Mouse (Mus musculus): ENCODE results near the gene Stambp. TPM values are rescaled to one million over a fixed set of nuclear protein-coding genes. Genes with fewer than 3 reads are reported as not detected.

Stambp gene
- polyA plus RNA-seq, 1 experiment from 2014 or later, result 26.4 TPM

- WGBS, result 19% methylated on average over 1 of the region's 1 CpGs
- H3K4me1 ChIP-seq (replicated peaks; ENCODE audit: control insufficient read depth, insufficient read depth), result no peaks in the 10 kb centered on the region
- no peak overlapping the region for H3K4me2 ChIP-seq (replicated peaks; ENCODE audit: low read depth)
- no peak overlapping the region for H3K4me3 ChIP-seq (ENCODE audit: low read depth, low read length)
- no peak overlapping the region for H3K27ac ChIP-seq (replicated peaks)
- H3K36me3 ChIP-seq (ENCODE audit: control insufficient read depth, insufficient read depth, low read length), result no peaks in the 10 kb centered on the region
- peak; percentile 62 for DNase-seq (ENCODE audit: low spot score)
- TF ChIP-seq EP300 (optimal IDR thresholded peaks at IDR 0.05) (no peak), CTCF (IDR thresholded peaks at IDR 0.05; ENCODE audit: low read depth) (peak; percentile 84)
- H3K9ac ChIP-seq (ENCODE audit: low read length), result no peak overlapping the region
- H3K9me3 ChIP-seq (ENCODE audit: control insufficient read depth, low read length), result no peaks in the 10 kb centered on the region
- H3K27me3 ChIP-seq (ENCODE audit: control insufficient read depth, insufficient read depth, low read length), result no peaks in the 10 kb centered on the region
- no peak for ATAC-seq (ENCODE audit: low FRiP score, low TSS enrichment)
Observed at GRCm38 (mm10) chr6:83512495-83512894, 60.0 kb downstream of the Stambp start.

GRCm38 (mm10) chr6:83510210-83510609 is 62.3 kb downstream of the Stambp start:
- DNase-seq (ENCODE audit: low spot score) (no peak), ATAC-seq (ENCODE audit: low FRiP score, low TSS enrichment) (no peak)
- Histone ChIP-seq H3K36me3 (ENCODE audit: control insufficient read depth, insufficient read depth, low read length) (no peaks in the 10 kb centered on the region), H3K9me3 (ENCODE audit: control insufficient read depth, low read length) (no peaks in the 10 kb centered on the region), H3K27me3 (ENCODE audit: control insufficient read depth, insufficient read depth, low read length) (no peaks in the 10 kb centered on the region), H3K4me3 (ENCODE audit: low read depth, low read length) (no peak overlapping the region), H3K27ac (replicated peaks) (no peak overlapping the region), H3K4me2 (replicated peaks; ENCODE audit: low read depth) (no peak overlapping the region), H3K9ac (ENCODE audit: low read length) (no peak overlapping the region), H3K4me1 (replicated peaks; ENCODE audit: control insufficient read depth, insufficient read depth) (no peaks in the 10 kb centered on the region)
- WGBS, result 51% methylated on average over 2 of the region's 2 CpGs
- no peak for TF ChIP-seq EP300 (optimal IDR thresholded peaks at IDR 0.05)
- peak; percentile 69 for TF ChIP-seq CTCF (IDR thresholded peaks at IDR 0.05; ENCODE audit: low read depth)

GRCm38 (mm10) chr6:83509442-83509841 is 63.1 kb downstream of the Stambp start:
- H3K9me3 ChIP-seq (ENCODE audit: control insufficient read depth, low read length), result no peaks in the 10 kb centered on the region
- TF ChIP-seq EP300 (optimal IDR thresholded peaks at IDR 0.05) (no peak), CTCF (IDR thresholded peaks at IDR 0.05; ENCODE audit: low read depth) (peak; percentile 74)
- H3K9ac ChIP-seq (ENCODE audit: low read length), result no peak overlapping the region
- no peaks in the 10 kb centered on the region for H3K4me1 ChIP-seq (replicated peaks; ENCODE audit: control insufficient read depth, insufficient read depth)
- DNase-seq (ENCODE audit: low spot score) (peak; percentile 50), ATAC-seq (ENCODE audit: low FRiP score, low TSS enrichment) (no peak)
- H3K36me3 ChIP-seq (ENCODE audit: control insufficient read depth, insufficient read depth, low read length), result no peaks in the 10 kb centered on the region
- H3K27me3 ChIP-seq (ENCODE audit: control insufficient read depth, insufficient read depth, low read length), result no peaks in the 10 kb centered on the region
- no peak overlapping the region for H3K27ac ChIP-seq (replicated peaks)
- H3K4me3 ChIP-seq (ENCODE audit: low read depth, low read length), result no peak overlapping the region
- H3K4me2 ChIP-seq (replicated peaks; ENCODE audit: low read depth), result no peak overlapping the region
- 31% methylated on average over 8 of the region's 8 CpGs for WGBS

- Histone ChIP-seq H3K36me3 (ENCODE audit: control insufficient read depth, insufficient read depth, low read length) (no peaks in the 10 kb centered on the region), H3K4me3 (ENCODE audit: low read depth, low read length) (peak overlapping the region; percentile 8), H3K9me3 (ENCODE audit: control insufficient read depth, low read length) (no peaks in the 10 kb centered on the region), H3K27me3 (ENCODE audit: control insufficient read depth, insufficient read depth, low read length) (no peaks in the 10 kb centered on the region), H3K9ac (ENCODE audit: low read length) (peak overlapping the region; percentile 38; the same call in 1 of the 2 replicates), H3K27ac (replicated peaks) (peak overlapping the region; percentile 74), H3K4me1 (replicated peaks; ENCODE audit: control insufficient read depth, insufficient read depth) (no peaks in the 10 kb centered on the region), H3K4me2 (replicated peaks; ENCODE audit: low read depth) (peak overlapping the region; percentile 42)
- ATAC-seq (ENCODE audit: low FRiP score, low TSS enrichment) (peak; percentile 8; the same call in 1 of the 2 replicates), DNase-seq (ENCODE audit: low spot score) (no peak)
- TF ChIP-seq EP300 (optimal IDR thresholded peaks at IDR 0.05) (no peak), CTCF (IDR thresholded peaks at IDR 0.05; ENCODE audit: low read depth) (no peak)
- WGBS, result 18% methylated on average over 6 of the region's 6 CpGs
Observed at GRCm38 (mm10) chr6:83507168-83507546, 65.4 kb downstream of the Stambp start.

GRCm38 (mm10) chr6:83506258-83507167 is 66.0 kb downstream of the Stambp start, which contains the start of gene Dguok:
Gene Dguok, minus strand, starts transcription at chr6:83506969.
- DNase-seq (ENCODE audit: low spot score) (peak; percentile 98), ATAC-seq (ENCODE audit: low FRiP score, low TSS enrichment) (peak; percentile 98)
- Histone ChIP-seq H3K4me2 (replicated peaks; ENCODE audit: low read depth) (peak within 1 kb of the TSS; percentile 71), H3K27ac (replicated peaks) (peak within 1 kb of the TSS; percentile 96), H3K27me3 (ENCODE audit: control insufficient read depth, insufficient read depth, low read length) (no peaks in the 10 kb centered on the region), H3K36me3 (ENCODE audit: control insufficient read depth, insufficient read depth, low read length) (no peaks in the 10 kb centered on the region), H3K4me3 (ENCODE audit: low read depth, low read length) (peak within 1 kb of the TSS; percentile 65), H3K9me3 (ENCODE audit: control insufficient read depth, low read length) (no peaks in the 10 kb centered on the region), H3K9ac (ENCODE audit: low read length) (peak within 1 kb of the TSS; percentile 75), H3K4me1 (replicated peaks; ENCODE audit: control insufficient read depth, insufficient read depth) (no peaks in the 10 kb centered on the region)
- peak; percentile 94 for TF ChIP-seq EP300 (optimal IDR thresholded peaks at IDR 0.05)
- peak; percentile 16; the same call in 1 of the 2 replicates for TF ChIP-seq CTCF (IDR thresholded peaks at IDR 0.05; ENCODE audit: low read depth)
- WGBS, result under 1% methylated on average over 54 of the region's 54 CpGs

GRCm38 (mm10) chr6:83505554-83505953 is 67.0 kb downstream of the Stambp start:
- WGBS, result 91% methylated on average over 4 of the region's 4 CpGs
- H3K27me3 ChIP-seq (ENCODE audit: control insufficient read depth, insufficient read depth, low read length), result no peaks in the 10 kb centered on the region
- H3K4me1 ChIP-seq (replicated peaks; ENCODE audit: control insufficient read depth, insufficient read depth), result no peaks in the 10 kb centered on the region
- DNase-seq (ENCODE audit: low spot score) (no peak), ATAC-seq (ENCODE audit: low FRiP score, low TSS enrichment) (no peak)
- H3K4me2 ChIP-seq (replicated peaks; ENCODE audit: low read depth), result no peak overlapping the region; the same call in 1 of the 2 replicates
- H3K9me3 ChIP-seq (ENCODE audit: control insufficient read depth, low read length), result no peaks in the 10 kb centered on the region
- no peak overlapping the region for H3K27ac ChIP-seq (replicated peaks)
- TF ChIP-seq CTCF (IDR thresholded peaks at IDR 0.05; ENCODE audit: low read depth) (no peak), EP300 (optimal IDR thresholded peaks at IDR 0.05) (no peak)
- H3K36me3 ChIP-seq (ENCODE audit: control insufficient read depth, insufficient read depth, low read length), result no peaks in the 10 kb centered on the region
- no peak overlapping the region for H3K4me3 ChIP-seq (ENCODE audit: low read depth, low read length)
- peak overlapping the region; percentile 75; the same call in 1 of the 2 replicates for H3K9ac ChIP-seq (ENCODE audit: low read length)
